Mouse (Mus musculus): ENCODE measurements at regions not wholly inside any gene's neighbourhood (a gene's known extent, or its start where the extent isn't known, plus 50 kb on each side); places are given as distances from the start of the nearest gene placed in this dataset. TPM values are rescaled to one million over a fixed set of nuclear protein-coding genes. Genes with fewer than 3 reads are reported as not detected.
"Not testable (repeated sequence)": the region's sequence is repeated elsewhere in the genome, so short reads cannot be mapped to it uniquely, and the experiment has no call there.

GRCm38 (mm10) chr9:115845091-115845490 is 64.2 kb upstream of the Gadl1 start:
- no peak overlapping the region for H3K4me2 ChIP-seq
- no peaks in the 10 kb centered on the region for H3K36me3 ChIP-seq
- H3K27me3 ChIP-seq (replicated peaks), result no peaks in the 10 kb centered on the region
- no peaks in the 10 kb centered on the region for H3K9me3 ChIP-seq (replicated peaks)
- WGBS, result 74% methylated on average over 5 of the region's 5 CpGs
- no peak for ATAC-seq (ENCODE audit: insufficient number of reproducible peaks, low FRiP score)
- H3K4me1 ChIP-seq (replicated peaks), result peaks cover 15% of the 10 kb centered on the region
- H3K4me3 ChIP-seq, result no peak overlapping the region
- no peak overlapping the region for H3K27ac ChIP-seq (ENCODE audit: poor library complexity, severe bottlenecking)
- no peak overlapping the region for H3K9ac ChIP-seq

GRCm38 (mm10) chr9:115847289-115848074 is 61.8 kb upstream of the Gadl1 start:
- Histone ChIP-seq H3K27ac (ENCODE audit: poor library complexity, severe bottlenecking) (no peak overlapping the region), H3K36me3 (no peaks in the 10 kb centered on the region), H3K4me3 (no peak overlapping the region), H3K4me1 (replicated peaks) (0 out of 2 replicates have a peak, but pooled peaks cover 3% of the 10 kb centered on the region), H3K9me3 (replicated peaks) (no peaks in the 10 kb centered on the region), H3K27me3 (replicated peaks) (no peaks in the 10 kb centered on the region), H3K9ac (no peak overlapping the region), H3K4me2 (peak overlapping the region; percentile 19)
- no peak for ATAC-seq (ENCODE audit: insufficient number of reproducible peaks, low FRiP score)
- 47% methylated on average over 12 of the region's 12 CpGs for WGBS

- H3K4me2 ChIP-seq; H3K4me3 ChIP-seq; H3K9ac ChIP-seq; H3K27me3 ChIP-seq (replicated peaks); H3K9me3 ChIP-seq (replicated peaks); H3K27ac ChIP-seq (ENCODE audit: poor library complexity, severe bottlenecking); H3K36me3 ChIP-seq; ATAC-seq (ENCODE audit: insufficient number of reproducible peaks, low FRiP score); H3K4me1 ChIP-seq (replicated peaks): not testable (repeated sequence)
- 78% methylated on average over 5 of the region's 5 CpGs for WGBS
Measured at GRCm38 (mm10) chr9:115853210-115853842, 55.9 kb upstream of the Gadl1 start.

DNA sequence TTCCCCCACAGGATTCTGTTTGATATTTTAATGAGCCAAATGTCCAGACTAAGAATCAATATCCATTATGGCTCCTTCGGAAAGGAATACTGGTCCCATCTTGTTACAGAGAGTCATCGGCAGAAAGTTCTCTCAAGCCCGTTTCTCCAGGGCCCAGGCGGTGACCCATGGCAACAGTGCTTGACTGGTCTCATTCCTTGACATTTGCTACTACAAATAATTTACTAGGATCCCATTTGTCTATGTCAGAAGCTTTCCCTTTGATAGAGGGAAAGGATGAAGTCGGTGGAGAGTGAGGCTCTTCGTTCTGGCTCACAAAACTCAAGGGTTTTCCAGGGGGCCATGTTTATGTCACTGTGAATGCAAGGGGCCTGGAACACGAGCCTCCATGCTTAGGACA is 52.0 kb upstream of the Gadl1 start:
- 86% methylated on average over 7 of the region's 7 CpGs for WGBS
- Histone ChIP-seq H3K27ac (ENCODE audit: poor library complexity, severe bottlenecking) (no peak overlapping the region), H3K4me2 (no peak overlapping the region), H3K9me3 (replicated peaks) (peaks cover 7% of the 10 kb centered on the region; the same call in 1 of the 2 replicates), H3K27me3 (replicated peaks) (no peaks in the 10 kb centered on the region), H3K4me3 (no peak overlapping the region), H3K9ac (no peak overlapping the region), H3K4me1 (replicated peaks) (no peaks in the 10 kb centered on the region), H3K36me3 (no peaks in the 10 kb centered on the region)
- ATAC-seq (ENCODE audit: insufficient number of reproducible peaks, low FRiP score), result no peak

- H3K27ac ChIP-seq (ENCODE audit: poor library complexity, severe bottlenecking), result no peak overlapping the region
- no peaks in the 10 kb centered on the region for H3K36me3 ChIP-seq
- no peak overlapping the region for H3K4me2 ChIP-seq
- H3K27me3 ChIP-seq (replicated peaks), result no peaks in the 10 kb centered on the region
- peaks cover 7% of the 10 kb centered on the region for H3K9me3 ChIP-seq (replicated peaks)
- H3K4me1 ChIP-seq (replicated peaks), result 0 out of 2 replicates have a peak, but pooled peaks cover 3% of the 10 kb centered on the region
- peak; percentile 42; the same call in 1 of the 2 replicates for ATAC-seq (ENCODE audit: insufficient number of reproducible peaks, low FRiP score)
- H3K9ac ChIP-seq, result no peak overlapping the region
- 32% methylated on average over 3 of the region's 3 CpGs for WGBS
- no peak overlapping the region for H3K4me3 ChIP-seq
Measured at GRCm38 (mm10) chr9:115858848-115859247, 50.4 kb upstream of the Gadl1 start.

MicroRNAs encoded in the stretch of these regions (microRNA counts, 519-probe panel; counts per million panel counts)
- microRNA mmu-miR-467h+mmu-miR-669d+mmu-miR-669l, result not detected

Small RNA genes lying in the stretch of these regions (microRNA-seq; reads per million reads assigned to microRNA genes)
- gene Gm22243, result not detected
- not detected for gene Gm25510
- not detected for gene Gm26303
- gene Mir467h, result not detected
